Mouse (Mus musculus) heart, postnatal 0 days (tissue): ENCODE data around the gene Sec14l2.

ENCODE experiments used
- CTCF ChIP-seq: IDR thresholded peaks from 2 replicates; pipeline ENCODE4 v1.5.1; 2016; ENCODE audit warnings: antibody characterized with exemption, control low read depth, low read depth
- EP300 ChIP-seq: IDR thresholded peaks from 2 replicates; pipeline ENCODE4 v1.6.1; 2016; ENCODE audit warnings: antibody characterized with exemption, low read depth

GRCm38 (mm10) chr11:4086246-4086645 is 37.0 kb downstream of the Sec14l2 start:
- TF ChIP-seq EP300 (no peak), CTCF (no peak)
